ENCODE assay signal across 8 mouse cellular contexts in genomic region chr6:31125328-31126118, GRCm38 (mm10).
DNase-seq lines count a peak whose midpoint lies in the region; ATAC-seq lines count a peak whose summit lies in the region.

No protein-coding gene starts in this region.

- no peaks in the 10 kb centered on the region for H3K9me3 ChIP-seq in forebrain, embryonic 14.5 days (replicated peaks; ENCODE audit: control insufficient read depth, low read length)
- no peaks in the 10 kb centered on the region for H3K9me3 ChIP-seq in forebrain, embryonic 12.5 days
- no peaks in the 10 kb centered on the region for H3K9me3 ChIP-seq in intestine, embryonic 16.5 days (ENCODE audit: control insufficient read depth, low read length)

- DNase-seq in forebrain, embryonic 14.5 days (ENCODE audit: low spot score) = peak; percentile 38
- DNase-seq in 3134 (ENCODE audit: extremely low read depth, insufficient read length, low spot score) (peak; percentile 65), adipocyte (ENCODE audit: low spot score) (peak; percentile 77)
- no peak for DNase-seq in cerebellum, adult 8-10 months
- no peak for DNase-seq in adrenal gland, postnatal 25 days

- 73% methylated on average over 19 of the region's 19 CpGs for WGBS in forebrain, embryonic 14.5 days
- WGBS in forebrain, embryonic 12.5 days = 77% methylated on average over 19 of the region's 19 CpGs
- WGBS in intestine, embryonic 16.5 days = 55% methylated on average over 19 of the region's 19 CpGs

- no peak overlapping the region for H3K27ac ChIP-seq in forebrain, embryonic 14.5 days (ENCODE audit: low read depth, low read length)
- no peak overlapping the region for H3K27ac ChIP-seq in forebrain, embryonic 12.5 days
- no peak overlapping the region for H3K27ac ChIP-seq in intestine, embryonic 16.5 days (ENCODE audit: low read length)

- no peaks in the 10 kb centered on the region for H3K4me1 ChIP-seq in forebrain, embryonic 14.5 days (ENCODE audit: control insufficient read depth, insufficient read depth, low read length)
- H3K4me1 ChIP-seq in forebrain, embryonic 12.5 days = peaks cover 6% of the 10 kb centered on the region
- no peaks in the 10 kb centered on the region for H3K4me1 ChIP-seq in intestine, embryonic 16.5 days (ENCODE audit: control insufficient read depth, insufficient read depth, low read length)

- no peaks in the 10 kb centered on the region for H3K36me3 ChIP-seq in forebrain, embryonic 14.5 days (ENCODE audit: control insufficient read depth, insufficient read depth, low read length)
- H3K36me3 ChIP-seq in forebrain, embryonic 12.5 days (replicated peaks) = no peaks in the 10 kb centered on the region
- H3K36me3 ChIP-seq in intestine, embryonic 16.5 days (ENCODE audit: control insufficient read depth, insufficient read depth, low read length) = no peaks in the 10 kb centered on the region

- no peak overlapping the region for H3K9ac ChIP-seq in forebrain, embryonic 14.5 days (ENCODE audit: low read length)
- H3K9ac ChIP-seq in forebrain, embryonic 12.5 days = no peak overlapping the region
- H3K9ac ChIP-seq in intestine, embryonic 16.5 days (ENCODE audit: low read depth, low read length) = no peak overlapping the region

- no peak overlapping the region for H3K4me3 ChIP-seq in forebrain, embryonic 14.5 days (ENCODE audit: low read depth, low read length)
- H3K4me3 ChIP-seq in forebrain, embryonic 12.5 days (replicated peaks) = no peak overlapping the region
- no peak overlapping the region; the same call in 1 of the 2 replicates for H3K4me3 ChIP-seq in intestine, embryonic 16.5 days (ENCODE audit: low read length)

- H3K27me3 ChIP-seq in forebrain, embryonic 14.5 days (replicated peaks; ENCODE audit: control insufficient read depth, insufficient read depth, low read length) = no peaks in the 10 kb centered on the region
- H3K27me3 ChIP-seq in forebrain, embryonic 12.5 days = no peaks in the 10 kb centered on the region
- H3K27me3 ChIP-seq in intestine, embryonic 16.5 days (replicated peaks; ENCODE audit: control insufficient read depth, insufficient read depth, low read length) = no peaks in the 10 kb centered on the region

- no peak overlapping the region for H3K4me2 ChIP-seq in forebrain, embryonic 14.5 days (ENCODE audit: low read length)
- H3K4me2 ChIP-seq in forebrain, embryonic 12.5 days = no peak overlapping the region
- H3K4me2 ChIP-seq in intestine, embryonic 16.5 days (ENCODE audit: low read depth, low read length) = 0 out of 2 replicates have a peak overlapping the region, but pooled peaks have one; percentile 6

- ATAC-seq in forebrain, embryonic 14.5 days = no peak
- ATAC-seq in forebrain, embryonic 12.5 days (ENCODE audit: low FRiP score) = no peak
- ATAC-seq in intestine, embryonic 16.5 days = no peak
- peak; percentile 54 for ATAC-seq in neutrophil, adult 5-6 weeks (ENCODE audit: extremely low read depth, insufficient number of reproducible peaks, low FRiP score, poor library complexity, severe bottlenecking)

Comparison
In these comparisons a context has a peak if more than half of its experiments do, and no peak if none do; other contexts are left out.
1. DNase-seq: peak in forebrain, embryonic 14.5 days (single experiment), 3134 (single experiment) and adipocyte (single experiment); none in cerebellum, adult 8-10 months (single experiment) and adrenal gland, postnatal 25 days (single experiment).